17 mouse cellular contexts compared by ENCODE assay signal in genomic region chrX:98670988-98671387, GRCm38 (mm10).
"Had no signal": no experiment of that assay in that cellular context is flagged by ENCODE, and none has a peak within 500 bp of the region (broad histone marks: within the 10 kb centered on the region; RNA-seq: fewer than 3 reads in every experiment).

No protein-coding gene starts in this region.

- H3K27ac ChIP-seq: kidney, postnatal 0 days; layer of hippocampus, adult 2 months; limb, embryonic 12.5 days; liver, embryonic 13.5 days; macrophage; midbrain, embryonic 15.5 days; neural tube, embryonic 12.5 days; stomach, embryonic 15.5 days had no signal

- H3K36me3 ChIP-seq: limb, embryonic 12.5 days; liver, embryonic 13.5 days; midbrain, embryonic 15.5 days; neural tube, embryonic 12.5 days; stomach, embryonic 15.5 days had no signal

- H3K9ac ChIP-seq: limb, embryonic 12.5 days; liver, embryonic 13.5 days; liver, postnatal 0 days; midbrain, embryonic 15.5 days; neural tube, embryonic 12.5 days; stomach, embryonic 15.5 days had no signal

- H3K9me3 ChIP-seq: limb, embryonic 12.5 days; liver, embryonic 13.5 days; megakaryocyte, embryonic 14.5 days; midbrain, embryonic 15.5 days; neural tube, embryonic 12.5 days; stomach, embryonic 15.5 days had no signal

- DNase-seq: kidney, adult 8-10 months; kidney, postnatal 36 days; liver; liver, embryonic 13.5 days; liver, postnatal 0 days; right cerebral cortex, postnatal 4 days; thymus, adult 2 months; thymus, postnatal 36 days had no signal

- H3K4me3 ChIP-seq: layer of hippocampus, adult 2 months; limb, embryonic 12.5 days; liver, embryonic 13.5 days; megakaryocyte, embryonic 14.5 days; midbrain, embryonic 15.5 days; neural tube, embryonic 12.5 days; stomach, embryonic 15.5 days had no signal

- ATAC-seq: liver, postnatal 0 days; midbrain, embryonic 15.5 days had no signal

- H3K4me2 ChIP-seq: limb, embryonic 12.5 days; liver, embryonic 13.5 days; midbrain, embryonic 11.5 days; midbrain, embryonic 15.5 days; neural tube, embryonic 12.5 days; stomach, embryonic 15.5 days had no signal

- H3K27me3 ChIP-seq: limb, embryonic 12.5 days; liver, embryonic 13.5 days; megakaryocyte, embryonic 14.5 days; midbrain, embryonic 15.5 days; neural tube, embryonic 12.5 days; stomach, embryonic 15.5 days had no signal

- H3K4me1 ChIP-seq: limb, embryonic 12.5 days; liver, embryonic 13.5 days; megakaryocyte, embryonic 14.5 days; midbrain, embryonic 15.5 days; neural tube, embryonic 12.5 days; stomach, embryonic 15.5 days had no signal
